Mouse (Mus musculus) hindbrain, embryonic 16.5 days (tissue): Measurements from ENCODE around the gene Sdf2l1. TPM values are rescaled to one million over a fixed set of nuclear protein-coding genes. Genes with fewer than 3 reads are reported as not detected.
A peak's percentile ranks its signal among the peaks of the same experiment; 100 is the strongest.

Experiments used
- ATAC-seq: fragments of 200-750 bp; cut with Nextera tagmentation; 2 replicates; pipeline ENCODE4 v1.8.0; 2017; ENCODE audit warnings: moderate TSS enrichment, moderate library complexity
- H3K27ac ChIP-seq: fragments of 300-500 bp; sonication (generic); 2 replicates; pipeline ENCODE4 v1.5.1; 2014; ENCODE audit warnings: low read depth, mild to moderate bottlenecking, control low read depth, low read length, moderate library complexity
- H3K27me3 ChIP-seq: fragments of 300-500 bp; sonication (generic); replicated peaks from 2 replicates; pipeline ENCODE4 v1.6.1; 2014; ENCODE audit warnings: low read length; ENCODE audit not compliant: control insufficient read depth, insufficient read depth
- H3K36me3 ChIP-seq: fragments of 300-500 bp; sonication (generic); 2 replicates; pipeline ENCODE4 v1.6.1; 2014; ENCODE audit warnings: mild to moderate bottlenecking, low read length, moderate library complexity, mixed read lengths; ENCODE audit not compliant: control insufficient read depth, insufficient read depth
- H3K4me1 ChIP-seq: fragments of 300-500 bp; sonication (generic); 2 replicates; pipeline ENCODE4 v1.6.1; 2014; ENCODE audit warnings: low read depth, low read length; ENCODE audit not compliant: control insufficient read depth, insufficient read depth
- H3K4me2 ChIP-seq: fragments of 300-500 bp; sonication (generic); 2 replicates; pipeline ENCODE4 v1.6.1; 2014; ENCODE audit warnings: mild to moderate bottlenecking, low read length, control low read depth, moderate library complexity
- H3K4me3 ChIP-seq: fragments of 300-500 bp; sonication (generic); 2 replicates; pipeline ENCODE4 v1.5.1; 2014; ENCODE audit warnings: mild to moderate bottlenecking, low read length, control low read depth, moderate library complexity
- H3K9ac ChIP-seq: fragments of 300-500 bp; sonication (generic); 2 replicates; pipeline ENCODE4 v1.6.1; 2014; ENCODE audit warnings: low read depth, mild to moderate bottlenecking, control low read depth, low read length, moderate library complexity
- H3K9me3 ChIP-seq: fragments of 300-500 bp; sonication (generic); 2 replicates; pipeline ENCODE4 v1.6.1; 2014; ENCODE audit warnings: mild to moderate bottlenecking, low read length, moderate library complexity; ENCODE audit not compliant: control insufficient read depth
- WGBS: fragments of 180-500 bp; shearing (Covaris S2); extraction: QIAGEN DNeasy Blood & Tissue Kit; methylation state at CpG from one replicate; pipeline ENCODE4 v1.1.7; 2014; 5-methylcytosine and 5-hydroxymethylcytosine counted together
- microRNA counts: library from miRNA; unstranded; fragments of <30 nt; microRNA quantifications from one replicate; lab custom pipeline; 2016
- microRNA-seq: library from miRNA; unstranded; fragments of <30 nt; microRNA quantifications from one replicate; pipeline ENCODE4, GENCODE M21; 2017
- polyA plus RNA-seq: library from polyadenylated mRNA; unstranded; fragments of >200 nt; fragmentation: Nextera tagmentation; extraction: Ambion mirVana; gene quantifications from 2 replicates; pipeline ENCODE4 v1.2.1, GENCODE M21; 2015

Sdf2l1 gene
- polyA plus RNA-seq, 1 experiment from 2014 or later, result 37.8 TPM

DNA sequence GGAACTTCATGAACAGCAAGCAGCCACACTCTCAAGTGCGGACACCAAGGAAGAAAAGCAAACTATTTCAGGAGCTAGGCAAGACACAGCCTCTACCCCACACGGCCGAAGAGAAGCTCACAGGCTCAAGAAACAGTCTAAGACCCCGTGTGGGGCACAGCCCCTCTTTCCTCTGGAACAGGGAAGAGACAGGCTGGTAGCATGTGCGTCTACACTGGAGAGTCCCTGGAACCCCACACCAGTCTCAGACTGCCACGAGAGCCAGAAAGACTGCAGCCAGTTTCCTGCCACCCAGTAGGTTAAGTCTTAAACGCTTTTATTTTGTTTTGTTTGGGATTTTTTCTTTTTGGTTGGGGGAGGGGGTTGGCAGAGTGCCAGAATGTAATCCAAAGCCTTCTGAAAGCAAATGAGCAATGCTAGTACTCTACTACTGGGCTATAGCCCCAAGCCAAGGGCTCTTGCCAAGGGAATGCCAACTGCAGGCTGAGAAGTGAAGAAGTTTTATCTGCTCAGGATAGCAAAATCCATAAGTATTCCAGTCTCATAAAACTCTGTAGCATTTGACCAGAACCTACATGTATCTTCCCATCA, 29.5 kb downstream of the Sdf2l1 start:
- ATAC-seq, result peak; percentile 75
- Histone ChIP-seq H3K4me2 (no peak overlapping the region), H3K9ac (no peak overlapping the region), H3K27me3 (no peaks in the 10 kb centered on the region), H3K27ac (no peak overlapping the region), H3K9me3 (no peaks in the 10 kb centered on the region), H3K4me3 (no peak overlapping the region), H3K4me1 (no peaks in the 10 kb centered on the region; the same call in 1 of the 2 replicates), H3K36me3 (peaks cover 14% of the 10 kb centered on the region)
- WGBS, result 62% methylated on average over 7 of the region's 7 CpGs

- Histone ChIP-seq H3K27ac (no peak overlapping the region), H3K9ac (no peak overlapping the region), H3K4me1 (no peaks in the 10 kb centered on the region), H3K27me3 (no peaks in the 10 kb centered on the region), H3K4me3 (no peak overlapping the region), H3K4me2 (no peak overlapping the region), H3K36me3 (peaks cover 32% of the 10 kb centered on the region), H3K9me3 (no peaks in the 10 kb centered on the region)
- ATAC-seq, result no peak
- WGBS, result 100% methylated on average over 3 of the region's 3 CpGs
Measured at GRCm38 (mm10) chr16:17096938-17097337, 35.2 kb downstream of the Sdf2l1 start.

DNA sequence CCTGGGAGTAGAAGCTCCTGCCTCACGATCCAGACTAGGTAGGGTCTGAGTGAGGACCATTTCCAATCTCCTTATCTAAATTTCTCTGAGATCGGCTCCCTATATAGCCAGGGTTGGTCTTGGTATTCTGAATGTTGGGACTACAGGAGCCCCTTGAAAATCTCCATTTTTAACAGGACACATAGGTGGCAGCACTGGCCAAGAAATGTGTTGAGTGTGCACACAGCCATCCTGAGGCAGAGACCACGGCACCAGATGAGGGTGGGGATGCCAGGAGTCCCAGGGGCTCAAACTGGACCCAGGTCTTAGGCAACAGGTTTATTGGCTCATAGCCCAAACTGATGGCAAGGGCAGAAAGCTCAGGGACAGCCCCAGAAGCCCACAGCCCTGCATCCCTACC, 43.8 kb downstream of the Sdf2l1 start:
- H3K27me3 ChIP-seq, result no peaks in the 10 kb centered on the region
- H3K27ac ChIP-seq, result no peak overlapping the region
- H3K4me2 ChIP-seq, result no peak overlapping the region
- peaks cover 18% of the 10 kb centered on the region for H3K36me3 ChIP-seq
- 64% methylated on average over 3 of the region's 3 CpGs for WGBS
- H3K9ac ChIP-seq, result no peak overlapping the region
- no peaks in the 10 kb centered on the region for H3K4me1 ChIP-seq
- no peak overlapping the region for H3K4me3 ChIP-seq
- ATAC-seq, result 0 out of 2 replicates have a peak, but pooled peaks have one; percentile 43
- no peaks in the 10 kb centered on the region for H3K9me3 ChIP-seq

GRCm38 (mm10) chr16:17086669-17087193, 45.5 kb downstream of the Sdf2l1 start:
- H3K4me3 ChIP-seq, result no peak overlapping the region
- no peak overlapping the region for H3K9ac ChIP-seq
- ATAC-seq, result no peak
- no peaks in the 10 kb centered on the region for H3K27me3 ChIP-seq
- no peak overlapping the region for H3K27ac ChIP-seq
- no peaks in the 10 kb centered on the region for H3K4me1 ChIP-seq
- no peaks in the 10 kb centered on the region for H3K9me3 ChIP-seq
- H3K36me3 ChIP-seq, result peaks cover 21% of the 10 kb centered on the region
- 68% methylated on average over 13 of the region's 13 CpGs for WGBS
- no peak overlapping the region for H3K4me2 ChIP-seq

GRCm38 (mm10) chr16:17086241-17086640, 45.9 kb downstream of the Sdf2l1 start:
- no peaks in the 10 kb centered on the region for H3K27me3 ChIP-seq
- no peaks in the 10 kb centered on the region for H3K9me3 ChIP-seq
- H3K4me1 ChIP-seq, result no peaks in the 10 kb centered on the region
- H3K9ac ChIP-seq, result no peak overlapping the region
- peaks cover 21% of the 10 kb centered on the region for H3K36me3 ChIP-seq
- no peak overlapping the region for H3K4me3 ChIP-seq
- ATAC-seq, result no peak
- 87% methylated on average over 3 of the region's 3 CpGs for WGBS
- H3K27ac ChIP-seq, result no peak overlapping the region
- H3K4me2 ChIP-seq, result no peak overlapping the region

DNA sequence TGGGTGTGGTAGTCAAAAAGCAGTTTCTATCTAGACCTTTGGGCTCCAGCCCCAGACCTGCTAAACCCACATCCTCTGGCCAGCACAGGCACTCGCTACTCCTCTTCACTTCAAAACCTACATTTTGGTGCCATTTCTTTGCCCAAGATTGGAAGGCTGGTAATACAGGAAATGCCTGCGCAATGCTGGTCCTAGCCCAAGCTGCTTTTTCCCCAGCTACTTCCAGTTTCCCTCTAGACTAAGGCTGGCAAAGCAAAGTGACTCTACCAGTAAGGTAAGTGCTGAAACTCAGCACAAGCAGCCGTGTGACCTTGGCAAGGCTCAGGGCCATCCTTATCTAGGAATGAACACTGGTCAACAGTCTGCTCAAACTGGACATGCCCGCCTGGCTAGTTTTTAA, 46.5 kb downstream of the Sdf2l1 start:
- Histone ChIP-seq H3K9ac (no peak overlapping the region), H3K4me1 (no peaks in the 10 kb centered on the region), H3K27ac (no peak overlapping the region), H3K4me3 (no peak overlapping the region), H3K4me2 (no peak overlapping the region), H3K27me3 (no peaks in the 10 kb centered on the region), H3K9me3 (no peaks in the 10 kb centered on the region), H3K36me3 (peaks cover 21% of the 10 kb centered on the region)
- ATAC-seq, result no peak
- whole genome bisulfite sequencing, result 99% methylated on average over 4 of the region's 4 CpGs

DNA sequence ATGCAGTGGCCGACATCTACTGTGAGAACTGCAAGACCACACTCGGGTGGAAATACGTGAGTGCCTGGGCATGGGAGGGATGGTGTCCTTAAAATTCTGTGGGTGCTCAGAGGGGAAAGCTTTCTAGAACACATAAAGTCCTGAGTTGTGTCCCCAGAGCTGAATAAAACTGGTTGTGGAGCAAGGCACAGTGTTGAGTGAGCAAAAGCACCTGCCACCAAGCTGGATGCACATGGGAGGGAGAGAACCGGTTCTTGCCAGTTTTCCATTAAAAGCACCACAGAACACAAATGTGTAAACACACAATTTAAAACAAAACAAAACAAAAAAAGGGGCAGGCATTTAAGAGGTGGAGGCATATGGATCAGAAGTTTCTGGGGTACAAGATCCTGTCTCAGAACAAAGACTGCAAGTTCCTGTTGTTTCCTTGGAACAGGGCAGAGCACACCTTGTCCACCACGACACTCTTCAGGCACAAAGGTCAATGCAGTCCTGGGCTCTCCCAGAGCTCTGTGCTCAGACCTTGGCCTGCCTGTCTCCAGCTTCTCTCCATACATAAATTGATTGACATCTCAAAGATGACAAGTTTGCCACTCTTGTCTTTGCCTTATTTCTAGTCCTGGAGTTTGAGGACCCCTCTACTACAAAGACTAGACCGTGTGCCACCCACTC, 49.9 kb downstream of the Sdf2l1 start:
- no peak for ATAC-seq
- H3K9me3 ChIP-seq, result no peaks in the 10 kb centered on the region
- 91% methylated on average over 6 of the region's 6 CpGs for WGBS
- no peaks in the 10 kb centered on the region for H3K4me1 ChIP-seq
- H3K4me2 ChIP-seq, result no peak overlapping the region
- H3K9ac ChIP-seq, result no peak overlapping the region
- no peaks in the 10 kb centered on the region for H3K27me3 ChIP-seq
- H3K4me3 ChIP-seq, result no peak overlapping the region
- H3K36me3 ChIP-seq, result peaks cover 19% of the 10 kb centered on the region
- no peak overlapping the region for H3K27ac ChIP-seq

MicroRNA genes within 50 kb of the gene (microRNA counts, 519-probe panel; counts per million panel counts)
- microRNA mmu-miR-130b (lab: Ali Mortazavi, UCI) (3,130 counts per million, percentile 84 among the panel's probes with 10 or more counts), microRNA mmu-miR-301b (lab: Ali Mortazavi, UCI) (2,534 counts per million, percentile 67 among the panel's probes with 10 or more counts)

Small RNA genes within 50 kb of the gene (microRNA-seq; reads per million reads assigned to microRNA genes)
- gene Mir130b (4,154 reads per million, percentile 89 among the genes with 10 or more reads in this experiment), gene Mir301b (104 reads per million, percentile 50 among the genes with 10 or more reads in this experiment)

Other genes with a start within 250 kb of the Sdf2l1 start
- 25.7 and 33.8 TPM in 2 replicates for gene Ppm1f, start 235.9 kb downstream of the Sdf2l1 start, polyA plus RNA-seq
- 183 and 184 TPM in 2 replicates for gene Mapk1, start 149.0 kb downstream of the Sdf2l1 start, polyA plus RNA-seq
- gene Ypel1, start 62.7 kb downstream of the Sdf2l1 start, polyA plus RNA-seq, result 104 and 114 TPM in 2 replicates
- gene Ppil2, start 21.1 kb downstream of the Sdf2l1 start, polyA plus RNA-seq, result 135 and 142 TPM in 2 replicates
- gene 2610318N02Rik, start 7.2 kb downstream of the Sdf2l1 start, polyA plus RNA-seq, result 13.0 and 13.3 TPM in 2 replicates
- gene Ydjc, start 12.2 kb upstream of the Sdf2l1 start, polyA plus RNA-seq, result 52.1 and 56.7 TPM in 2 replicates
- 3.7 and 3.9 TPM in 2 replicates for gene Ccdc116, start 14.8 kb upstream of the Sdf2l1 start, polyA plus RNA-seq
- gene Ube2l3, start 70.3 kb upstream of the Sdf2l1 start, polyA plus RNA-seq, result 294 and 296 TPM in 2 replicates
- 1.7 and 1.9 TPM in 2 replicates for gene Rimbp3, start 76.2 kb upstream of the Sdf2l1 start, polyA plus RNA-seq
- 6.1 and 7.1 TPM in 2 replicates for gene Hic2, start 101.2 kb upstream of the Sdf2l1 start, polyA plus RNA-seq
- gene Tmem191c, start 143.7 kb upstream of the Sdf2l1 start, polyA plus RNA-seq, result 85.8 and 111 TPM in 2 replicates
- gene Serpind1, start 199.0 kb upstream of the Sdf2l1 start, polyA plus RNA-seq, result 4.4 and 6.0 TPM in 2 replicates